ENCODE assay signal across 1 mouse cellular context in the genomic region with DNA sequence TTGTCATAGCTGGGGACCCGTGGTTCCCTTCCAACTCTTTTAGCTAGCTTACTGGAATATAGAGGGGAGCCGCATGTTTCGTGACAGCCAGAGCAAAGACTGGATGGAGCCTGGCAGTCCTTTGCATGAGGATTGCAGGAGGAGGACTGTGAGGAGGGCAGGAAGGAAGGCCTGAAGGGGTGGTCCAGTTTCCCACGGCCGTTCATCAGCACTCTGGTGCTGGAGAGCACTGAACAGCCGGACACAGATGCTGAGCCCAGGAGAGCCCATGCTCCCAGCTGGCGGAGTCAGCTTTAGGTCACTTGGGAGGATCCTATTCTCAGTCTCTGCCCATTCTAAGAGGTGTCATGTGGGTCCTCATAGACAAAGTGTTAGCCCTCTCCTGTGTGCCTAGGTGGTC.
TF ChIP-seq lines count a peak whose summit lies in the region.

No protein-coding gene starts in this region.

TF ChIP-seq in ES-E14, 5 proteins besides CTCF, POLR2A, EP300 and RAD21:
- TF ChIP-seq CHD2 (IDR thresholded peaks at IDR 0.05; ENCODE audit: low read depth, low read length): no peak
- no peak for TF ChIP-seq MAFK (IDR thresholded peaks at IDR 0.05; ENCODE audit: insufficient read depth, low read depth, low read length)
- no peak for TF ChIP-seq ZC3H11A (IDR thresholded peaks at IDR 0.05; ENCODE audit: borderline replicate concordance, low read depth, low read length)
- no peak for TF ChIP-seq HCFC1 (IDR thresholded peaks at IDR 0.05; ENCODE audit: borderline replicate concordance, insufficient read depth, low read length)
- TF ChIP-seq ZNF384 (IDR thresholded peaks at IDR 0.05; ENCODE audit: low read depth, low read length): no peak
